Mouse (Mus musculus) bone marrow, adult 2 months (tissue): ENCODE data around the gene Apbb2.

Source experiments
- CTCF ChIP-seq: fragments of 200-500 bp; IDR thresholded peaks from 2 replicates; pipeline ENCODE4 v1.5.1; 2011; ENCODE audit warnings: low read length, control low read depth; ENCODE audit not compliant: control insufficient read depth, insufficient read depth
- POLR2A ChIP-seq: fragments of 200-500 bp; IDR thresholded peaks from 2 replicates; pipeline ENCODE4 v1.6.1; 2011; ENCODE audit warnings: low read depth, mild to moderate bottlenecking, control low read depth, low read length, borderline replicate concordance; ENCODE audit not compliant: control insufficient read depth

DNA sequence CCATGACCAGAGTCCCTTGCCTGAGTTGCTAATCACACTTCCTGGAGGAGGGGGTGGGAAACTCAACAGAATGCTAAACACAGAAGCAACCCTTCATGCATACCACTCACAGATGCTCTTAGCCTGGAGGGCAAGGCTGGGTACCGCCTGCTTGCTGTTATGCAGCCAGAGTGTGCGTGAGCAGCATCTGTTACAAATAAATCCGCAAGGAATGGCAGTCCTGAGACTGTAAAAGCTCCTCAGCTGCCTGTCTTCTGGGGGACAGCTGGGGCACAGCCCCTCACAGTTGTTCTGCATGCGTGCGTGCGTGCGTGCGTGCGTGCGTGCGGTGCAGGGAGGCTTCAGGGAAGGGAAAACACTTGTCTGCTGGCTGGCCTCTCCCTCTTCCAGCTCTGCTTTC, 250.9 kb downstream of the Apbb2 start:
- TF ChIP-seq CTCF (no peak), POLR2A (no peak)
